Mouse (Mus musculus) regulatory T cell (primary cell): ENCODE measurements around the gene 1700047I17Rik2.
"Not testable (repeated sequence)": the region's sequence is repeated elsewhere in the genome, so short reads cannot be mapped to it uniquely, and the experiment has no call there.

Experiments used
- in situ Hi-C: fragments of 300-600 bp; cut with MboI, MseI; formaldehyde crosslinking; loops from one replicate; pipeline ENCODE4 v1.15.1; 2025; ENCODE audit warnings: high pct_unique_total_duplicates

Gene 1700047I17Rik2

GRCm38 (mm10) chr12:55199306-55199705 lies at the start of gene 1700047I17Rik2:
Gene 1700047I17Rik2, plus strand, starts transcription at chr12:55199592.
- in situ Hi-C loops = not testable (repeated sequence)

GRCm38 (mm10) chr12:55154559-55155448 lies 44.6 kb upstream of the 1700047I17Rik2 start, which contains the start of gene Srp54b:
Gene Srp54b, plus strand, starts transcription at chr12:55155104.
- in situ Hi-C loops = loop anchor here (5.0 kb wide), 1 partner anchor 77 kb away; the partner anchor contains the start of gene Srp54c

- in situ Hi-C loops = loop anchor here (5.0 kb wide), 1 partner anchor 77 kb away; the partner anchor contains the start of gene Srp54c
Observed at GRCm38 (mm10) chr12:55155449-55155783, 44.0 kb upstream of the 1700047I17Rik2 start.

GRCm38 (mm10) chr12:55167034-55167557 lies 32.3 kb upstream of the 1700047I17Rik2 start:
- in situ Hi-C loops = not testable (repeated sequence)

GRCm38 (mm10) chr12:55187686-55188085 lies 11.7 kb upstream of the 1700047I17Rik2 start:
- in situ Hi-C loops = not testable (repeated sequence)

GRCm38 (mm10) chr12:55189127-55189526 lies 10.3 kb upstream of the 1700047I17Rik2 start:
- in situ Hi-C loops = not testable (repeated sequence)

- in situ Hi-C loops = not testable (repeated sequence)
Observed at GRCm38 (mm10) chr12:55199799-55200198, 407 bp downstream of the 1700047I17Rik2 start.

GRCm38 (mm10) chr12:55212944-55213343 lies 13.6 kb downstream of the 1700047I17Rik2 start:
- in situ Hi-C loops = not testable (repeated sequence)

- in situ Hi-C loops = loop anchor here (5.0 to 10.0 kb wide), 2 partner anchors 73 to 155 kb away; partner anchors contain the start of gene Srp54b
Observed at GRCm38 (mm10) chr12:55229626-55230519, 30.5 kb downstream of the 1700047I17Rik2 start, which contains the start of gene Srp54c. Gene Srp54c, plus strand, starts transcription at chr12:55230168.

GRCm38 (mm10) chr12:55230520-55230861 lies 31.1 kb downstream of the 1700047I17Rik2 start:
- in situ Hi-C loops = loop anchor here (5.0 kb wide), 1 partner anchor 73 kb away; the partner anchor contains the start of gene Srp54b

- in situ Hi-C loops = not testable (repeated sequence)
Observed at GRCm38 (mm10) chr12:55242243-55242642, 42.9 kb downstream of the 1700047I17Rik2 start.

- in situ Hi-C loops = not testable (repeated sequence)
Observed at GRCm38 (mm10) chr12:55261950-55262349, 62.6 kb downstream of the 1700047I17Rik2 start.

- in situ Hi-C loops = not testable (repeated sequence)
Observed at GRCm38 (mm10) chr12:55263385-55263784, 64.0 kb downstream of the 1700047I17Rik2 start.
